Mouse (Mus musculus): ENCODE data around the gene Slc34a3. TPM values are rescaled to one million over a fixed set of nuclear protein-coding genes. Genes with fewer than 3 reads are reported as not detected.

The Slc34a3 gene
- total RNA-seq, 4 experiments from 2014 or later = not detected

DNA sequence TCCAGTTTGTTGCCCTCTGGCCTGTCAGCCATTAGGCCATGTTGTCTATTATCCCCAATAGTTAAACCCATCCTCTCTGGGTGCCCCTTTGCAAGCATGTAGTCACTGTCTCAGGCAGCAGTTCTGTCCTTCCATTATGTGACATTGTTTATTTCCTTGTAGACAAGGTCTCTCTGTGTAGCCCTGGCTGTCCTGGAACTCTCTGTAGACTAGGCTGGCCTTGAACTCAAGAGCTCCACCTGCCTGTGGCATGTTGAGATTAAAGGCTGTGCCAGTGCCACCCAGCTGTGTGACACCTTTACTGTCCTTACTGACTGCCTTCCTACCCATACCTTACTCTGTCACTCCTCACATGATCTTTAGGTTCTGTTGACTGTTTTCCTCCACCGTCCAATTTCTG is 18.2 kb upstream of the Slc34a3 start:
- DNase-seq (ENCODE audit: low spot score in 2 of 2) = no peak

- no peak for DNase-seq (ENCODE audit: low spot score in 2 of 2)
These were observed 12.3 kb upstream of the Slc34a3 start, which contains the start of gene AL732309.1 for GRCm38 (mm10) chr2:25246183-25247072. Gene AL732309.1 (minus strand): TSS chr2:25246863.

- DNase-seq (ENCODE audit: low spot score in 2 of 2) = no peak
These were observed 10.0 kb upstream of the Slc34a3 start for GRCm38 (mm10) chr2:25244144-25244543.

GRCm38 (mm10) chr2:25243342-25243741 is 9.2 kb upstream of the Slc34a3 start:
- DNase-seq (ENCODE audit: low spot score in 2 of 2) = no peak

DNA sequence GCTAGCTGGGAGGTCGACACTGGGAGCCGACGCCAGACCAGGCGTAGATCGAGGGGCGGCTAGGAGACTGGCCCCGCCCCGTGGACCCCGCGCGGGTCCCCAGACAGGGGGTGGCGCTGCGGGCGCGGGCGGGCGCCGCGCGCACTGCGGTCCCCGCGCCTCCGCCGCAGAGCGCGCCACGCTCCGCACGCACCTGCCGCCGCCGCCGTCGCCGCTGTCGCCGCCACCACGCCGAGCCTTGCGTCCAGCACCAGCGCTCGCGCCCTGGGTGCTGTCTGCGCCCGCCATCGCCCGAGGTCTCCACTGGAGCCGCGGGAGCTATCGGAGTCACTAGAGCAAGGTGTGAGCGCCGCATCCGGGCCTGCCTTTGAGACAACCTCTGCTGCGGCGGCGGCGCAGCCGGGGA is 7.9 kb upstream of the Slc34a3 start, which contains the start of the genes Rnf208 and Cysrt1:
TSS of gene Rnf208 (plus strand) at position 155 of the 406 bp plus-strand sequence.
TSS of gene Cysrt1 (minus strand) at position 352 of the 406 bp plus-strand sequence.
- no peak for DNase-seq (ENCODE audit: low spot score in 2 of 2)

DNA sequence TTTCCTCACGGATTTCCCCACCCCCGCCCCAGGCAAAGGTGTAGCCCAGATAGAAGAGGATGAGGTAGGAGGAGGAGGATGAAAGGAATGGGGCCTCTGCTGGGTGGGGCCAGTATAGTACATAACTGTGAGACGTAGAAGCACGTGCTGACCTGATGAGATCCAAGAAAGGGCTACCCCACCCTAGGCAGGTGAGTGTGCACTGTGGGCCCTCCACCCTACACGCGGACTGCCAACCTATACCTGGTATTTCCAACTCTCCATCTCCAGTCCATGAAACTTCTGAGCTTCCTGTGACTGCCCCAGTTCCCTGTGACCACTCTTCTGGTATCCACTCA is 7.2 kb upstream of the Slc34a3 start:
- no peak for DNase-seq (ENCODE audit: low spot score in 2 of 2)

DNA sequence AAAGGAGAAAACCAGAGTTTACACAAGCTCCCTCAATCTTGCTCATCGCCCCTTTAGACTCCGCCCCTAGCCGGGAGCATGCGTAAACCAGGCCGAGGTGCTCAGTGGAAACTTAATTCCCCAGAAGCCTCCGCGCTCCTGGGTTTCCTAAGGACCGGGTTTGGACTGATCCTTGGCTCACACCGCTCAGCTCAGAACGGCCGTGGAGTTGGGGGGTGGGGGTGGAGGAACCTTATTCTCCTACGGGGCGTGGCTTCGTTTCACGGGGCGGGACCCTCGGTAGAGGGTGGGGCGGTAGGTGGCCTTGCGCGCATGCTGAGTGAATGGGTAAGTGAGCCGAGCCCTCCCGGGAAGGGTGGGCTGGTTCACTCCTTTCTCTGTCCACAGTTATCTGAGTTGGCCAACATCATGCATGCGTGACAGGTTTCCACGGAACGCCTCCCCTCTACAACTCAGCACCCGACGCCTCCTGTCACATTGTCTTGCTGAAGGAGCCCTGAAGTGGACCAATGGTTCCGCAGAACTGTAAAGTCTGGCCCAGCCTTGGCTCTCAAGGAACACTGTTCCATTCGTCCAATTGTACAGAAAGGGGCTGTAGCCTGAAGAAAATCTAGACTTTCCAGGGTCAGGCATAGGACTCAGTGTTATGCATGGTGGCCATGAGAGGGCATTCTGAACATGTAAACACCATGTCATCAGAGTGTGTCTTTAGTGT is 6.7 kb upstream of the Slc34a3 start:
- DNase-seq (ENCODE audit: low spot score in 2 of 2) = peak; percentile 38 to 56

DNA sequence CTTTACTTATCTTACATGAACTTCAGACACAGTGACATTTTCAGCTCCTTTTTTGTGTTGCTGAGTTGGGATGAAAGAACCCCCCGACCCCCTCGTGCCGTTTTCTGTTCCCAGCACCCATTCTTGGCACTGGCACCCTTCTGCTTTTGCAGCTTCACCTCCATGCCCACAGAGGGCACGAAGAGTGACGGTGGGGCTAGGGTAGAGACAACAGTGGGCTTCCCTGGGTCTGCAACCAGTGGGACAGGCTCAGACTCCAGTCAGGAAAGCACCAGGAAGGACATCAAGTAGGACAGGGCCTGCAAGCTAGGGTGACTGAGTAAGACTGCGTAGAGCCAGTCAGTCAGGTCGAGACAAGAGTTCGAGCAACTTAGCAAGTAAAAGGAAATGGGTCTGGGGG is 6.1 kb upstream of the Slc34a3 start:
- no peak for DNase-seq (ENCODE audit: low spot score in 2 of 2)

GRCm38 (mm10) chr2:25239766-25240165 is 5.6 kb upstream of the Slc34a3 start:
- no peak for DNase-seq (ENCODE audit: low spot score in 2 of 2)

DNA sequence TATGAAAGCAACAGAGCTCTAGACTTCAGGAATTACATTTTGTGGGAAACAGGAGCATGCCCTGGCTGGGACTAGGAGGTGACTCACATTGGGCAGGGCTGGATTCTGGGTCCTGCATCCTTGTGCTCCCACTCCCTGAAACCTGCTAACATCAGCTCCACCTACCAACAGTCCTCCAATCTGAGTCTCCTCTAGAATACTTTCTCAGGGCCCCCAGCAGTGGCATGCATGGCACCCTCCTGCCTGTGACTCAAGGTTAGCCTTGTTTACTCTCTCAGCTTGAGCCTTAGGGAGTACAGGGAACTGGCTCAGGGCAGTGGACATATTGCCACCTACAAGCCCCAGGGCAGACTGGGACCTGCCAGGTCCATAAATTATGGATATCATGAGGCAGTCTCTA is 3.9 kb upstream of the Slc34a3 start:
- no peak for DNase-seq (ENCODE audit: low spot score in 2 of 2)

GRCm38 (mm10) chr2:25237522-25237921 is 3.4 kb upstream of the Slc34a3 start:
- no peak for DNase-seq (ENCODE audit: low spot score in 2 of 2)

DNA sequence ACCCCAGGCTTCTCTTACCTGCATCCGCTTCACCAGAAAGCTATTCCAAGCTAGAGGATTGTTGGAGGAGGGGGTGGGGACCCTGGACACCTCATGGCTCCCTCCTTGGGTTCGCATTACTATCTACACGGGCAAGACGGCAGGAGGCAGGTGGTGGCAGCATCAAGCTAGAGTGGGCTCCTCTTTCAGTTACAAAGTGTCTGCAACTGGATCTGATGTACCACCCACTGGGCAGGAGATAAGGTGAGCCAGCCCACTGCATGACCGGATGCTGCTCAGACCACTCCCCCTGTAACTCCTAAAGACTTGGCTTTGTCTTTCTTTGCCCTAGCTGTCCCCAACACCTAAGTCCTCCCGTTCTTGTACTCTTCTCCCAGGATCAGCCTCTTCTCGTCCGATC is 2.5 kb upstream of the Slc34a3 start, which contains the start of gene Rnf224:
TSS of gene Rnf224 (minus strand) at position 174 of the 400 bp plus-strand sequence.
- DNase-seq (ENCODE audit: low spot score in 2 of 2) = no peak

GRCm38 (mm10) chr2:25234551-25235220 is 522 bp upstream of the Slc34a3 start:
- DNase-seq (ENCODE audit: low spot score in 2 of 2) = no peak

GRCm38 (mm10) chr2:25233421-25233820 is 743 bp downstream of the Slc34a3 start:
- no peak for DNase-seq (ENCODE audit: low spot score in 2 of 2)

- DNase-seq (ENCODE audit: low spot score in 2 of 2) = no peak
These were observed 3.1 kb downstream of the Slc34a3 start for GRCm38 (mm10) chr2:25231038-25231437.

- no peak for DNase-seq (ENCODE audit: low spot score in 2 of 2)
These were observed 3.6 kb downstream of the Slc34a3 start for GRCm38 (mm10) chr2:25230581-25230980.

DNA sequence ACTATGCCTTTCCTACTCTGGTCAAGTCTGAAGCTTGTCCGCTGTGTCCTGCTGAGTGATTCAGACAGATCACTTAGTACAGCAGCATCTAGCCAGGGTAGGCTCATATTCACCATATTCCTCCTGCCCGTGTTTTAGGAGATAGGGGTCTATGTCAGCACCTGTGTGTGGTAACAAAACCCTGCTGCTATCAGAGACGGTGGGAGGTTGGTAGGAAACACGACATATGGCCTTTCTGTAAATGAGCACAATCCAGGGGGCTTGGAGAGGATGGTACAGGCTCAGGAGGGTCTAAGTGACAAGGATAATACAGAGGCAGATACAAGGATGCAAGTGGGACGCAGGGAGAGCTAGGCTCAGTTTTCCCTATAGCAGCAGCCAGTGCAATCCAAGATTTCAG is 4.6 kb downstream of the Slc34a3 start:
- DNase-seq (ENCODE audit: low spot score in 2 of 2) = no peak

GRCm38 (mm10) chr2:25228995-25229530 is 5.1 kb downstream of the Slc34a3 start:
- peak in 1 of 2 experiments; percentile 21 for DNase-seq (ENCODE audit: low spot score in 2 of 2)

DNA sequence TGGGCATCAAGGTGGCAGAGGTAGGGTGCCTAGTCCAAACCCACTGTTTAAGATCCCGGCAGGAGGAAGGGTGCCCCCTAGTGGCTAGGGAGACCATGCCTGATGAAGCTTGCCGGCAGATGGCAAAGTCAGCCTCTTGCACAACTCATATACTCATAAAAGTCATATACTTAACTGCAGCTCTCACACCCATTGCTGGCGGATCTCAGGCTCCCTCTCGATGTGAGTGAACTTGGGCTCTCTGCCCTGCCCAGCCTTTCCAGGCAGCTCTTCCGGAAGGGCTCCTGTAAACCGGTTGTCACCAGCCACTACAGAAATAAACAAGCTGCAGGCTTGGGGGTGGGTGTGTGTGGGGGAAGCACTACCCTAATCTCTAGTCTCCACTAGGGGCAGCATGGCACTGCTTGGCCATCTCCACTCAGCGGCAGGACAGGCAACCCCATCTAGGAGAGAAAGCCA is 5.7 kb downstream of the Slc34a3 start:
- peak; percentile 80 to 87 for DNase-seq (ENCODE audit: low spot score in 2 of 2)

GRCm38 (mm10) chr2:25227406-25227805 is 6.8 kb downstream of the Slc34a3 start:
- no peak for DNase-seq (ENCODE audit: low spot score in 2 of 2)

GRCm38 (mm10) chr2:25226864-25227263 is 7.3 kb downstream of the Slc34a3 start:
- DNase-seq (ENCODE audit: low spot score in 2 of 2) = peak; percentile 45 to 62

Data from gastrocnemius, adult 8-10 months (tissue).